Mouse (Mus musculus) heart, embryonic 14.5 days (tissue): ENCODE measurements at regions not wholly inside any gene's neighbourhood (a gene's known extent, or its start where the extent isn't known, plus 50 kb on each side); places are given as distances from the start of the nearest gene placed in this dataset.
"Not testable (repeated sequence)": the region's sequence is repeated elsewhere in the genome, so short reads cannot be mapped to it uniquely, and the experiment has no call there.

Experiments
- ATAC-seq: fragments of 200-750 bp; cut with Nextera tagmentation; 2 replicates; pipeline ENCODE4 v1.8.0; 2017; ENCODE audit warnings: low read depth, moderate TSS enrichment; ENCODE audit not compliant: insufficient number of reproducible peaks, insufficient read depth, low FRiP score
- H3K27ac ChIP-seq, 2 experiments: fragments of 200-500 bp in 1 of 2; fragments of 300-500 bp in 1 of 2; sonication (generic) in 1 of 2; replicated peaks in 1 of 2; 2 replicates each; pipeline ENCODE4 v1.5.1; 2012 to 2014; ENCODE audit warnings: low read depth in 2 of 2, low read length in 2 of 2, control low read depth in 1 of 2, mild to moderate bottlenecking in 1 of 2, mixed read lengths in 1 of 2; ENCODE audit not compliant: control insufficient read depth in 1 of 2, insufficient read depth in 1 of 2
- H3K27me3 ChIP-seq: fragments of 300-500 bp; sonication (generic); 2 replicates; pipeline ENCODE4 v1.6.1; 2014; ENCODE audit warnings: mild to moderate bottlenecking, low read length, control low read depth; ENCODE audit not compliant: control insufficient read depth, insufficient read depth
- H3K36me3 ChIP-seq: fragments of 300-500 bp; sonication (generic); 2 replicates; pipeline ENCODE4 v1.6.1; 2014; ENCODE audit warnings: mild to moderate bottlenecking, control low read depth, low read length, mixed read lengths; ENCODE audit not compliant: control insufficient read depth, insufficient read depth
- H3K4me1 ChIP-seq, 2 experiments: fragments of 200-500 bp in 1 of 2; fragments of 300-500 bp in 1 of 2; sonication (generic) in 1 of 2; 2 replicates each; pipeline ENCODE4 v1.6.1; 2012 to 2014; ENCODE audit warnings: low read length in 2 of 2, control low read depth in 1 of 2, mixed read lengths in 1 of 2; ENCODE audit not compliant: control insufficient read depth in 2 of 2, insufficient read depth in 2 of 2
- H3K4me2 ChIP-seq: fragments of 300-500 bp; sonication (generic); 2 replicates; pipeline ENCODE4 v1.6.1; 2014; ENCODE audit warnings: mild to moderate bottlenecking, low read length
- H3K4me3 ChIP-seq, 2 experiments: fragments of 200-500 bp in 1 of 2; fragments of 300-500 bp in 1 of 2; sonication (generic) in 1 of 2; 2 replicates each; pipeline ENCODE4 v1.5.1; 2012 to 2014; ENCODE audit warnings: low read length in 2 of 2, mild to moderate bottlenecking in 2 of 2, control low read depth in 1 of 2, low read depth in 1 of 2, moderate library complexity in 1 of 2; ENCODE audit not compliant: control insufficient read depth in 1 of 2, insufficient read depth in 1 of 2
- H3K9ac ChIP-seq: fragments of 300-500 bp; sonication (generic); 2 replicates; pipeline ENCODE4 v1.6.1; 2014; ENCODE audit warnings: mild to moderate bottlenecking, low read length
- H3K9me3 ChIP-seq: fragments of 300-500 bp; sonication (generic); 2 replicates; pipeline ENCODE4 v1.6.1; 2016; ENCODE audit warnings: low read length, control low read depth; ENCODE audit not compliant: control insufficient read depth
- WGBS: fragments of 180-500 bp; shearing (Covaris S2); extraction: QIAGEN DNeasy Blood & Tissue Kit; methylation state at CpG from one replicate; pipeline ENCODE4 v1.1.7; 2014; 5-methylcytosine and 5-hydroxymethylcytosine counted together

DNA sequence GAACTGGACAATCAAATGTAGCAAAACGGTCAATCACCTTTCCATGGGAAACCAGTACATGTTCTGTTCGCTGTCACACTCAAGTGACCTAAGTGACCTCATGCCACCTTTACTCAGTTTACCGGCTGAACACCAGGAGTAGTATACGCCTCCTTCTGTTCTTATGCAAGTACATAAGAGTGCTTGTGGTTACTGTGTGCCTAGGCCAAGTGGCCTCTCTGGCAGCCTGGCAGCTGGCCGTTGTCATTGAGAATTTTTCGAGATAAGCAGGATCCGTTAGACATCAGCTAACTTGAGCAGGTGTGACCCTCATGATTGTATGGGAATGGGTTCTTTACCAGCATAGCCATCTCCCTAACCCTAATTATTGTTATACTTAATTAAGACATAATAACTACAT, 167.5 kb downstream of the Tomm20 start:
- H3K4me2 ChIP-seq, result no peak overlapping the region
- H3K9me3 ChIP-seq, result no peaks in the 10 kb centered on the region
- no peak overlapping the region for H3K27ac ChIP-seq
- no peaks in the 10 kb centered on the region for H3K4me1 ChIP-seq
- no peaks in the 10 kb centered on the region for H3K36me3 ChIP-seq
- no peak overlapping the region for H3K9ac ChIP-seq
- H3K27me3 ChIP-seq, result no peaks in the 10 kb centered on the region
- H3K4me3 ChIP-seq, result no peak overlapping the region
- ATAC-seq, result no peak
- 76% methylated on average over 7 of the region's 7 CpGs for WGBS

DNA sequence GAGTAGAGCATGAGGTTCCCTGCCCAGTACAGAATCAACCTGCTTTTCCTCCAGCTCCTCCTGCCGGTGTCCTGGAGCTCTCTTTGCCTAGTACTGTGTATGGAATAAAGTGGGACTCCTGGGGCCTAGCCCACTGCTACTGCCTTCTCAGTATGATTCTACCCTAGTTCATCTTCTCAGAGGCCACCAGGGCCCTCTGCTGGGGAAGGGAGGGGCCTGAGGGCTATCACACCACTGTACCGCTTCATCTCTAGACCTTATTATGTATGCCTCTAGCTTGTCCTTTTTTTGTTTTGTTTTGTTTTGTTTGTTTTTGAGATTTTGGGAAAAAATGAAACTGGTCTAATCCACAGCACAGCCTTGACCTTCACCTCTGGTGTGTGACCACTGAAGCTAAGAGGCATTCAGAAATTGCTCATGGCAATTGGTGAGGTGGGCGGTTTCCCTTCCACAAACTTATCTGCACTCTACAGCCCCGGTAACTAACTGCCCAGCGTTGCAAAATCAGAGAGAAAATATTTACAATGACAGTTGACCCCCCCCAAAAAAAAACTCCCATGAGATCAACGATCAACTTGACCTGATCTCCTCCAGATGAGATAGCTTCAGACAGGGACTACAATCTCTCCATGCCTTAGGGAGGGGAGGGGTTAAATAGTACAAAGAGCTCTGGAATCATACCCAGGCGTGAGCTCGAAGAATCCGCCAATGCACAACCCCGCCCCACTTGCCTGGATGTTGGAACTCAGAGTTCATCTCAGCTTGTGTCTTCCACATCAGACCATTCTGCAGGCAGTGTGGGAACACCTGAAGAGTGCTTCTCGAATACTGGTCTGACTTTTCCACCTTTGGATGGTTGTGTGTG, 168.8 kb downstream of the Tomm20 start:
- 83% methylated on average over 11 of the region's 11 CpGs for WGBS
- Histone ChIP-seq H3K4me2 (no peak overlapping the region), H3K4me3 (no peak overlapping the region), H3K4me1 (peaks cover 5% of the 10 kb centered on the region in 2 experiments; a peak in 3 of 4 replicates), H3K27me3 (no peaks in the 10 kb centered on the region), H3K9me3 (no peaks in the 10 kb centered on the region), H3K9ac (no peak overlapping the region), H3K36me3 (no peaks in the 10 kb centered on the region), H3K27ac (no peak overlapping the region)
- ATAC-seq, result no peak

GRCm38 (mm10) chr8:126775334-126775733, 170.3 kb downstream of the Tomm20 start:
- no peaks in the 10 kb centered on the region for H3K9me3 ChIP-seq
- H3K4me1 ChIP-seq, result peaks cover 5% of the 10 kb centered on the region in 2 experiments; a peak in 3 of 4 replicates
- no peak overlapping the region for H3K4me2 ChIP-seq
- no peak overlapping the region for H3K9ac ChIP-seq
- H3K27ac ChIP-seq, result no peak overlapping the region
- no peaks in the 10 kb centered on the region for H3K27me3 ChIP-seq
- H3K4me3 ChIP-seq, result no peak overlapping the region
- no peaks in the 10 kb centered on the region for H3K36me3 ChIP-seq
- ATAC-seq, result no peak
- 82% methylated on average over 3 of the region's 3 CpGs for WGBS

DNA sequence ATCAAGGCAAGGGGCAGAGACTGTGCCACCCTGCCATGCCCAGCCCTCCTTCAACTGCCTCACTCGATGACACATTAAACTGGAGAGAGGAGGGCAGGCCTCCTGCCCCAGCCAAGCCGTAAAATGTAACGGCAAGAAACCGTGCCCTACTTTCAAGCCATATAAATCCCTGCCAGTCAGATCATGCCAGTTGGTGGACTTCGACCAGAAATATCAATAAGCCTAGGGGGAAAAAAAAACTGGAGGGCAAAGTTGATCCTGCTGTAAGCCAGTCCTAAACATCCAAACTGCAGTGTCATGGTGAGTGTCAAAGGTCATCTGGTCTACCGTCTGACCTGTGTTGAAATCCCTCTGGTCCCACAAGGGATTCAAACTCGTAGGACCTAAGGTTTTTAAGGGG, 170.8 kb downstream of the Tomm20 start:
- no peak for ATAC-seq
- Histone ChIP-seq H3K9me3 (no peaks in the 10 kb centered on the region), H3K4me1 (peaks cover 5% of the 10 kb centered on the region in 2 experiments; a peak in 3 of 4 replicates), H3K27me3 (no peaks in the 10 kb centered on the region), H3K4me3 (no peak overlapping the region), H3K9ac (no peak overlapping the region), H3K36me3 (no peaks in the 10 kb centered on the region), H3K4me2 (no peak overlapping the region), H3K27ac (no peak overlapping the region)
- WGBS, result 81% methylated on average over 7 of the region's 7 CpGs

DNA sequence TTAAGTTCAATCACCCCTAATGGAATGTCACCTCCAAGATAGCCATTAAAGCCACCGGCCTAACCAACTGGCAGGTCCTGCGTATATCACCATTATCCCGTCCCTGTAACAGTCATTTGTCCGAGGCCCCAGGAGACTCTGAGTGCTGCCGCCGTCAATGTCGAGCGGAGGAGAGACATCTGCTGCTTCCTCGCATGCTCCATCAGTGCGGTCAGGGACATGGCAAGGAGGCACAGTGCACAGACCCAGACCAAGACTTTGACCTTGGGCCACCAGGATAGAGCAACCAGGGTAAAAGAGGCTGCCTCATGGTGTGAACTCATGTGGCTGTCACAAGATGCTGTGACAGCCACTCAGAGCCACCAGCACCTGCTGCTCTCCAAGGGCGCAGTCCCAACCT, 172.9 kb downstream of the Tomm20 start:
- no peaks in the 10 kb centered on the region for H3K36me3 ChIP-seq
- no peak overlapping the region for H3K4me2 ChIP-seq
- H3K9ac ChIP-seq, result no peak overlapping the region
- 75% methylated on average over 11 of the region's 11 CpGs for WGBS
- H3K4me3 ChIP-seq, result no peak overlapping the region
- no peak for ATAC-seq
- peaks cover 5% of the 10 kb centered on the region in 2 experiments; a peak in 3 of 4 replicates for H3K4me1 ChIP-seq
- H3K9me3 ChIP-seq, result no peaks in the 10 kb centered on the region
- no peaks in the 10 kb centered on the region for H3K27me3 ChIP-seq
- H3K27ac ChIP-seq, result no peak overlapping the region

GRCm38 (mm10) chr8:126772194-126772593, 173.4 kb downstream of the Tomm20 start:
- Histone ChIP-seq H3K4me2 (no peak overlapping the region), H3K27ac (no peak overlapping the region), H3K9ac (no peak overlapping the region), H3K36me3 (no peaks in the 10 kb centered on the region), H3K4me3 (no peak overlapping the region), H3K4me1 (peaks cover 5% of the 10 kb centered on the region in 2 experiments; a peak in 3 of 4 replicates), H3K9me3 (no peaks in the 10 kb centered on the region), H3K27me3 (no peaks in the 10 kb centered on the region)
- ATAC-seq, result no peak
- WGBS, result 58% methylated on average over 7 of the region's 7 CpGs

GRCm38 (mm10) chr8:126770374-126770773, 175.3 kb downstream of the Tomm20 start:
- not testable (repeated sequence) for H3K4me3 ChIP-seq, H3K27ac ChIP-seq, H3K27me3 ChIP-seq, H3K4me1 ChIP-seq, H3K9me3 ChIP-seq, H3K4me2 ChIP-seq, ATAC-seq, H3K36me3 ChIP-seq, H3K9ac ChIP-seq
- WGBS, result 44% methylated on average over 2 of the region's 2 CpGs

DNA sequence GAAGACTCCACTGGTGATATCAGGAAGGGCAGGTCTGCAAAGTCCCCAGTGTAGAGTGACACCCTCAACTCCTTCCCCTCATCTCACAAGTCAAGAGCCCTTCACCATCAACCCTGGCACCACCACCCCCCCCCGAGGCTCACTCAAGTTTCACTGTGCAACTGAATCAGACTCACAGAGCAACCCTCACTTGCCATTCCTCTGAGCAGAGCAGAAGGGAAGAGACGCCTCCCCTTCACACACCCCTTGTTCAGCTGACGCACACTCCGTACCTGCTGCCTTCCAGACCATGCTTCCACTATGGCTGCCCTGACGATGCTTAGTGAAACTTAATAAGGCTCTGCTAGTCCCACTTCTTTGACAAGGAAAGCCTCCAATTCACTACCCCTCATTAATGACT, 174.4 kb upstream of the Irf2bp2 start:
- H3K4me1 ChIP-seq, result peaks cover 5 to 8% of the 10 kb centered on the region in 2 experiments; a peak in 3 of 4 replicates
- no peaks in the 10 kb centered on the region for H3K27me3 ChIP-seq
- no peaks in the 10 kb centered on the region for H3K36me3 ChIP-seq
- H3K9me3 ChIP-seq, result no peaks in the 10 kb centered on the region
- H3K9ac ChIP-seq, result no peak overlapping the region
- H3K27ac ChIP-seq, result no peak overlapping the region
- no peak for ATAC-seq
- 90% methylated on average over 5 of the region's 5 CpGs for WGBS
- H3K4me3 ChIP-seq, result no peak overlapping the region
- H3K4me2 ChIP-seq, result no peak overlapping the region
